Mouse (Mus musculus): Measurements from ENCODE around the gene Pfdn6.
"Not testable (repeated sequence)": the region's sequence is repeated elsewhere in the genome, so short reads cannot be mapped to it uniquely, and the experiment has no call there.

The Pfdn6 gene

GRCm38 (mm10) chr17:33913264-33913663 lies 26.9 kb downstream of the Pfdn6 start:
- DNase-seq: peak; percentile 7

GRCm38 (mm10) chr17:33911813-33912414 lies 28.2 kb downstream of the Pfdn6 start:
- DNase-seq: peak; percentile 61

DNA sequence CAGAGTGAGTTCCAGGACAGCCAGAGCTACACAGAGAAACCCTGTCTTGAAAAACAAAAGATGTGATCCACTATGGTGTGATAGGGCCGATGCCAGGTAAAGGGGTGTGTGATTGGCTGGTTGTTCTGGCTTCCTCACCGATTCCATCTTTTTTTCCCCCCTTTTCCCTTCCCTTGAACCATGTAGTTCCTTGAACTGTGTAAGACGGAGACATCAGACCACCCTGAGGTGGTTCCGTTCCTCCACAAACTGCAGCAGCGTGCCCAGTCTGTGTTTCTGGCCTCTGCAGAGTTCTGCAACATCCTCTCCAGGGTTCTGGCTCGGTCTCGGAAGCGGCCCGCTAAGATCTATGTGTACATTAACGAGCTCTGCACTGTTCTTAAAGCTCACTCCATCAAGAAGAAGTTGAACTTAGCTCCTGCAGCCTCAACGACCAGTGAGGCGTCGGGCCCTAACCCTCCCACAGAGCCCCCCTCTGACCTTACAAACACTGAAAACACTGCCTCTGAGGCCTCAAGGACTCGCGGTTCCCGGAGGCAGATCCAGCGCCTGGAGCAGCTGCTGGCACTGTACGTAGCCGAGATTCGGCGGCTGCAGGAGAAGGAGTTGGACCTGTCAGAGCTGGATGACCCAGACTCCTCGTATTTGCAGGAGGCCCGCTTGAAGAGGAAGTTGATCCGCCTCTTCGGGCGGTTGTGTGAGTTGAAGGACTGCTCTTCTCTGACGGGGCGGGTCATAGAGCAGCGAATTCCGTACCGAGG lies 28.9 kb downstream of the Pfdn6 start:
- no peak for DNase-seq

- no peak for DNase-seq
These were observed 29.6 kb downstream of the Pfdn6 start for GRCm38 (mm10) chr17:33910346-33911051.

DNA sequence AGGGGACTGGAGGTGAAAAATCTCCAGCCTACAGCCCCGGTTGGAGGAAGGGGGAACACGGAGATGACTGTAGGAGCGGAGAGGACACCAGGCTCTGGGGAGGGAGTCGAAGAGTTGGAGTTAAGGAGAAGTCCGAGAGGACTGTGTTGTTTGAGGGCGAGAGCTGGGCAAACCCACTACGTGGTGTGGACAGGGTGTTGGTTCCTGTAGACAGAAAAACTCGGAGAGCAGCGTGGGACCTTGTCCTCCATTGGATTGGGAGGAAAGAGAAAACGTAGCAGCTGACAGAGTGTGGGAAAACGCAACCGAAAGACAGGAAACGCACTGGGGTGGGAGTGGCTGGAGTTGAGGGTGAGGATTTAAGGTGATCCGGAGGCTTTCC lies 30.3 kb downstream of the Pfdn6 start:
- peak; percentile 65 for DNase-seq

DNA sequence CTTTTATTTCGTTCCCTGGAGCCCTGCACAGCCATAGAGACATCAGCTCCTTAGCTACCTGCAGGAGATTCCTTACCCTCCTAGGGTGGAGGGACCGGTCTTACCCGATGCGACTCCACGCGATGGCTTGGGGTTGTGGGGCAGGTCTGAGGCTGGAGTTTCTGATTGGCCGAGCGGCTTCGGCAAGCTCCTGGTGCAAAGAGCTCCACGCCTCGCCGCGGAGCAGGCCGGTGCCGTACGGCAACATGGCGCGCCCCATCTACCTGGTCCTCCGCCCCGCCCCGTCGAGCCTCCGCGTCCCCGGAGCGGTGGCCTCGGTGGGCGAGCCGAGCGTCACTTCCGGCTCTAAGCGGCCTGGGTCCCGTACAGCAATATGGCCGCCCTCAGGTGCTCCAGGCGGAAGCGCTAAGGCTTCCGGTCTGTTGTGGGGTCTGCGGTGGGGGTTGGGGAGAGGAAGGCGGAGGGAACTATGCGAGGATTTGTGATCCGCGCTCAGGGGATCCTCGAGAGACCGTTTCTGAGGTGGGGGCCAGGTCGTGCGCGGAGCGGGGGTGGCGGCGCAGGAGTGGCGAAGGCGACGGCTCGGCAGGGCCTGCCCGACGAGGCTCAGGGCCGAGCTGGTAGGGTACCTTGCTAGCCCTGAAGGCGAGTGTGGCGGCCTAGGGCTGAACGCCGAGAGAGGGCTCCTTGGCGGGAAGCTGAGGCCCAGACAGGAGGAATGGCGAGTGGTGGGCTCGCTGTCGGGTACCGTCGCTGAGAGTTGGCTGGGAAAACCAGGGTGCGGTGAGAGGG lies 30.9 kb downstream of the Pfdn6 start, which contains the start of gene Daxx:
Gene Daxx (plus strand): TSS at position 338 of the 792 bp plus-strand sequence.
- peak; percentile 99 for DNase-seq

DNA sequence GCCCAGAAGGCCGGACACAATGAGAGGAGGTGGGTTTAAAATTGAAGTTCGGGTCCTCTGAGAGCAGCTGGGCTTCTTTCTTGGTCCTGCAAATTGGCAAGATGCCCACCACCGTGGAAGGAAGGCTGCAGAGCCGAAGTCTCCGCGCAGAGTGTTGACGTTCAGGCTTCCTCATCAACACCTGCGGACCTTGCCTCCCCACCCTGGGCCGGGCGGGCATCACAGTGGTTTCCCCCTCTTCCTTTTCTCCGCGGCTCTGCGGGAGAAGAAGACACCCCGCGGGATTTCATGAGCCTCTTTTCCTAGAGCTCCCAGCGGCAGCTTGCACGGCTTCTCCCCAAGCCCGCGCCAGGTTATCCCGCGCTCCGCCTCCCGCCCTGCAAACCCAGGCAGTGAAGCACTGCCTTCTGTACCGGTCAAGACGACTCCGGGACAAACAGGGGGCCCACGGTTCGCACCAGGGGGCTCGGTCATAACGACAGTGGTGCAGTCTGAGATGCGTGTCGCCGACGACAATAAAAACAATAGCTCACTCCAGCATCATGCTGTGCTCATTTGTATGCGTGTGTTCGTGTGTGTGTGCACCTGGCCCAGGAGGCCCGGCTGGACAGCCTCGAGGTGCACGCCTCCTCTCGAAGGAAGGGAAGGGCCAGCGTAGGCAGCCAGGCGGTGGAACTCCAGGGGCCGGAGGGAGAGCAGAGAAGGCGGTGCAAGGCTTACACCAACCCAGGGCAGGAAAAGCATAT lies 31.6 kb downstream of the Pfdn6 start:
- peak; percentile 58 for DNase-seq

GRCm38 (mm10) chr17:33904835-33905234 lies 35.3 kb downstream of the Pfdn6 start, which contains the start of gene Platr17:
Gene Platr17 (plus strand): TSS chr17:33905135.
- DNase-seq: not testable (repeated sequence)

DNA sequence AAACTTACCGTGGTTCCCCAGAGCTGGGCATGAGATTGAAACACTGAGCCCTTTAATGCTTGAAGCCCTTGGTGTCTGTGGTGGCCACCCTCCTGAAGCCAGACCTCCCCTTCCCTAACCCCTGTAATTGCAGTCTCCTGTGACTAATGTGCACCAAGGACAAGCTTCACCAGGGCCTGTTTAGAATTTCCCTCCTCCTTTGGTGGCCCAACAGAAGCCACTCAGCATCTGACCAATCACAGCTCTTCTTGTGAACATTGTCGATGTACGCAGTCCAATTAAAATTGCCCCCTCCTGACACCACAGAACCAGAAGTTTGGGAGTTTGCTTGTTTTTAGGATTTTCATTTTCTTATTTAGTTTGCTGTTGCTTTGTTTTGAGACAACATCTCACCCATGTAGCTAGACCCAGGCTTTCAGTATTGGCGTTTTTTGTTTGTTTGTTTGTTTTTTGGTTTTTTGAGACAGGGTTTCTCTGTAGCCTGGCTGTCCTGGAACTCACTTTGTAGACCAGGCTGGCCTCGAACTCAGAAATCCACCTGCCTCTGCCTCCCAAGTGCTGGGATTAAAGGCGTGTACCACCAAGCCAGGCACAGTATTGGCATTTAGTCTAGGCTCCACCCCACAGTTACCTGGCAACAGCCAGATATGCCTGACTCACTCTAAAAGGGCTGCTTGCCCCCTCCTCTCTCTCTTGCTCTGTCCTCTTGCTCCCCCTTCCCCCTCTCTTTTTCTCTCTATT lies 36.1 kb downstream of the Pfdn6 start:
- DNase-seq: not testable (repeated sequence)

- DNase-seq: no peak
These were observed 37.7 kb downstream of the Pfdn6 start for GRCm38 (mm10) chr17:33902491-33902890.

- no peak for DNase-seq
These were observed 38.1 kb downstream of the Pfdn6 start for GRCm38 (mm10) chr17:33902079-33902478.

GRCm38 (mm10) chr17:33901653-33902052 lies 38.5 kb downstream of the Pfdn6 start:
- DNase-seq: no peak

GRCm38 (mm10) chr17:33900989-33901314 lies 39.2 kb downstream of the Pfdn6 start:
- no peak for DNase-seq

DNA sequence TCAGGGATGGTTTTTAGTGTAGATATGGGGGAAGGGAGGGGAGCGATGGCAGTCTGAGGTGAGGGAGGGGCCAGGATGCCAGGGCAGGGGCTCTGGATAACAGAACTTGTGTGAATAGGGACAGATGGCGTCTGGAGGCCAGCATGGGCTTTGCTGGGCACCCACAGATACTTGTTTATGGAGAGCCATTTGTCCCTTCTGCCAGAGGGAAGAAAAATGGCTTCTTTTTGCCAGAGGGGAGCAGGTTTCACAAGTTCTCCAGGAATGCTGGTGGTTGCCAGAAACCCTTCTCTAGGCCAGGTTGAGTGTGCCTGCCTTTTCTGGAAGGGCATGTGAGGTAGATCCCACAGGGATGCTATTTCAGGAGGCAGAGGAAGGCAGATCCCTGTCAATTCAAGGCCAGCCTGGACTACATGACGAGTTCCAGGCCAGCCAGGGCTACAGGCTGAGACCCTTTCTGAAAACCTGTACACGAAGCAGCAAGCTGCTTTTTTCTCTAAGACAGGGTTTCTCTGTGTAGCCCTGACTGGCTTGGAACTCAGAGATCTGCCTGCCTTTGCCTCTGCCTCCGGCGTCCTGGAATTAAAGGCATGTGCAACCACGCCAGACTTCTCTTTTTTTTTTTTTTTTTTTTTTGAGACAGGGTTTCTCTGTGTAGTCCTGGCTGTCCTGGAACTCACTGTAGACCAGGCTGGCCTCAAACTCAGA lies 39.7 kb downstream of the Pfdn6 start:
- DNase-seq: no peak

DNA sequence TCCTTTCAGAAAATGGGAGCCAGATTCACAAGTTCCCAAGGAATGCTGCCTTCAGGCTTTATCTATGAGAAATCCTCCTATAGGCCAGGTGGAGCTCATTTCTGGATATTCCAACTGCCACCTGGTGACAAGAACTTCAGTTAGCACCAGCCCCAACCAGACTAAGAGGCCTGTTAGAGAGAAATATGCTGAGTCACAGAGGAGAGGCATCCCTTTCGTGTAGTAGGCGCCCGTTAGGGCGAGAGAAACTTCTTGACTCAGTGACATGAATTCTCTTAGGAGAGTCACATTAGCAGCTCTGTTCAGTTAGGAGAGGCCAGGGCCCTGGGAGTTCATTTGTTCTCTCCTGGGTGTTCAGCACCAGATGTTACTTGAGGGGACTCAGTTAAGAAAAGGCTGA lies 40.5 kb downstream of the Pfdn6 start:
- no peak for DNase-seq

DNA sequence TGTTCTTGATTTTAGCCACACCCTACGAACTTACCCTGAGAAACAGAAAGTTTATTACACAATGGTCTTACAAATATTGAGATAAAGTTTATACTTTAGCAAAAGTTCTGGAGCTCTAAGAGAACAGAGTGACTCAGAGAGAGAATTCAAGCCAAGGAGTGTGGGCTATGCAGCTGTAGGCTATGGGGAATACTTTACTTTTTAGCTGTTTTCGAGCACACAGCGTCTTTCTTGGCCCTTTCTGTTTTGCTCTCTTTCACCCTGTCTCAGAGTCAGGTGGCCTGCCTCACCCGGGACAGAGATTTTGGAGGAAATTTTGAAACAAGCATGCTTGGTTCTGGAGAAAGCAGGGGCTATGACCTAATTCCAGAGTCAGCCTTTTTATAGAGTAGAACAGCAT lies 42.0 kb downstream of the Pfdn6 start:
- DNase-seq: not testable (repeated sequence)

GRCm38 (mm10) chr17:33897114-33897794 lies 42.9 kb downstream of the Pfdn6 start:
- peak; percentile 47 for DNase-seq

- not testable (repeated sequence) for DNase-seq
These were observed 47.1 kb downstream of the Pfdn6 start for GRCm38 (mm10) chr17:33893011-33893410.

DNA sequence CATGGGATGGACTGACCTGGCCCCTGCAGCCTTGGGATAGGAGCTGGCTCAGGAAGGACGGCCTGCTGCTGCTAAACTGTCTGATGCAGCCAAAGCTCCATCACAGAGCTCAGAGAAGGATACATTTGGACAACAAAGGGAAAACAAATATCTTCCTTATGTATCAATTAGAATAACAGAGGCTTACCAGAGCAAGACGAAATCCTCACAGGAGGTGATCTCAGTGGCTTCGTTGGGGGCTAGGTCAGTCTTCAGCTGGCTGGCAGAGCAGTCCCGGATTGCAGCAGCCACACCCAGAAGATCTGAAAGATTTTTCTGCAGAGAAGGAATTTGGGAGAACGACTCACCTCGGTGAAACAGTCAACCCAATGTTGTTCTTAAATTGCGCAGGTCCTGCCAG lies 47.7 kb downstream of the Pfdn6 start:
- no peak for DNase-seq

- peak; percentile 34 for DNase-seq
These were observed 48.3 kb downstream of the Pfdn6 start for GRCm38 (mm10) chr17:33891892-33892291.
